Mouse (Mus musculus) hindbrain, embryonic 16.5 days (tissue): ENCODE results near the gene Stk24. TPM values are rescaled to one million over a fixed set of nuclear protein-coding genes. Genes with fewer than 3 reads are reported as not detected.
A peak's percentile ranks its signal among the peaks of the same experiment; 100 is the strongest.

Experiments
- ATAC-seq: fragments of 200-750 bp; cut with Nextera tagmentation; 2 replicates; pipeline ENCODE4 v1.8.0; 2017; ENCODE audit warnings: moderate TSS enrichment, moderate library complexity
- H3K27ac ChIP-seq: fragments of 300-500 bp; sonication (generic); 2 replicates; pipeline ENCODE4 v1.5.1; 2014; ENCODE audit warnings: low read depth, mild to moderate bottlenecking, control low read depth, low read length, moderate library complexity
- H3K27me3 ChIP-seq: fragments of 300-500 bp; sonication (generic); replicated peaks from 2 replicates; pipeline ENCODE4 v1.6.1; 2014; ENCODE audit warnings: low read length; ENCODE audit not compliant: control insufficient read depth, insufficient read depth
- H3K36me3 ChIP-seq: fragments of 300-500 bp; sonication (generic); 2 replicates; pipeline ENCODE4 v1.6.1; 2014; ENCODE audit warnings: mild to moderate bottlenecking, low read length, moderate library complexity, mixed read lengths; ENCODE audit not compliant: control insufficient read depth, insufficient read depth
- H3K4me1 ChIP-seq: fragments of 300-500 bp; sonication (generic); 2 replicates; pipeline ENCODE4 v1.6.1; 2014; ENCODE audit warnings: low read depth, low read length; ENCODE audit not compliant: control insufficient read depth, insufficient read depth
- H3K4me2 ChIP-seq: fragments of 300-500 bp; sonication (generic); 2 replicates; pipeline ENCODE4 v1.6.1; 2014; ENCODE audit warnings: mild to moderate bottlenecking, low read length, control low read depth, moderate library complexity
- H3K4me3 ChIP-seq: fragments of 300-500 bp; sonication (generic); 2 replicates; pipeline ENCODE4 v1.5.1; 2014; ENCODE audit warnings: mild to moderate bottlenecking, low read length, control low read depth, moderate library complexity
- H3K9ac ChIP-seq: fragments of 300-500 bp; sonication (generic); 2 replicates; pipeline ENCODE4 v1.6.1; 2014; ENCODE audit warnings: low read depth, mild to moderate bottlenecking, control low read depth, low read length, moderate library complexity
- H3K9me3 ChIP-seq: fragments of 300-500 bp; sonication (generic); 2 replicates; pipeline ENCODE4 v1.6.1; 2014; ENCODE audit warnings: mild to moderate bottlenecking, low read length, moderate library complexity; ENCODE audit not compliant: control insufficient read depth
- WGBS: fragments of 180-500 bp; shearing (Covaris S2); extraction: QIAGEN DNeasy Blood & Tissue Kit; methylation state at CpG from one replicate; pipeline ENCODE4 v1.1.7; 2014; 5-methylcytosine and 5-hydroxymethylcytosine counted together
- polyA plus RNA-seq: library from polyadenylated mRNA; unstranded; fragments of >200 nt; fragmentation: Nextera tagmentation; extraction: Ambion mirVana; gene quantifications from 2 replicates; pipeline ENCODE4 v1.2.1, GENCODE M21; 2015

The Stk24 gene
- polyA plus RNA-seq, 1 experiment from 2014 or later = 14.6 TPM

GRCm38 (mm10) chr14:121246048-121246731 lies 133.6 kb downstream of the Stk24 start:
- no peaks in the 10 kb centered on the region for H3K9me3 ChIP-seq
- peaks cover 19% of the 10 kb centered on the region for H3K36me3 ChIP-seq
- H3K27ac ChIP-seq = no peak overlapping the region
- no peaks in the 10 kb centered on the region for H3K27me3 ChIP-seq
- no peaks in the 10 kb centered on the region for H3K4me1 ChIP-seq
- no peak for ATAC-seq
- no peak overlapping the region for H3K9ac ChIP-seq
- 80% methylated on average over 14 of the region's 14 CpGs for WGBS
- H3K4me3 ChIP-seq = no peak overlapping the region
- H3K4me2 ChIP-seq = no peak overlapping the region

- 96% methylated on average over 15 of the region's 15 CpGs for WGBS
- Histone ChIP-seq H3K27me3 (no peaks in the 10 kb centered on the region), H3K9ac (no peak overlapping the region), H3K36me3 (peaks cover 29% of the 10 kb centered on the region), H3K4me2 (no peak overlapping the region), H3K4me1 (no peaks in the 10 kb centered on the region), H3K27ac (no peak overlapping the region), H3K4me3 (no peak overlapping the region), H3K9me3 (no peaks in the 10 kb centered on the region)
- ATAC-seq = 0 out of 2 replicates have a peak, but pooled peaks have one; percentile 10
Measured at GRCm38 (mm10) chr14:121244104-121244503, 135.7 kb downstream of the Stk24 start.

GRCm38 (mm10) chr14:121239386-121239785 lies 140.4 kb downstream of the Stk24 start:
- peaks cover 32% of the 10 kb centered on the region for H3K36me3 ChIP-seq
- H3K9me3 ChIP-seq = no peaks in the 10 kb centered on the region
- H3K27me3 ChIP-seq = no peaks in the 10 kb centered on the region
- no peak overlapping the region for H3K27ac ChIP-seq
- 86% methylated on average over 8 of the region's 8 CpGs for WGBS
- no peak overlapping the region for H3K4me2 ChIP-seq
- H3K9ac ChIP-seq = no peak overlapping the region
- ATAC-seq = no peak
- H3K4me1 ChIP-seq = no peaks in the 10 kb centered on the region
- no peak overlapping the region for H3K4me3 ChIP-seq

GRCm38 (mm10) chr14:121238727-121239126 lies 141.1 kb downstream of the Stk24 start:
- Histone ChIP-seq H3K36me3 (peaks cover 26% of the 10 kb centered on the region), H3K9me3 (no peaks in the 10 kb centered on the region), H3K27me3 (no peaks in the 10 kb centered on the region), H3K9ac (no peak overlapping the region), H3K27ac (no peak overlapping the region), H3K4me1 (no peaks in the 10 kb centered on the region), H3K4me3 (no peak overlapping the region), H3K4me2 (no peak overlapping the region)
- 94% methylated on average over 10 of the region's 10 CpGs for WGBS
- ATAC-seq = no peak

GRCm38 (mm10) chr14:121236736-121237135 lies 143.1 kb downstream of the Stk24 start:
- no peak for ATAC-seq
- H3K4me3 ChIP-seq = no peak overlapping the region
- H3K9ac ChIP-seq = no peak overlapping the region
- H3K27ac ChIP-seq = no peak overlapping the region
- H3K4me2 ChIP-seq = no peak overlapping the region
- WGBS = 56% methylated on average over 4 of the region's 4 CpGs
- H3K9me3 ChIP-seq = peaks cover 5% of the 10 kb centered on the region; the same call in 1 of the 2 replicates
- H3K4me1 ChIP-seq = no peaks in the 10 kb centered on the region
- H3K36me3 ChIP-seq = peaks cover 28% of the 10 kb centered on the region
- no peaks in the 10 kb centered on the region for H3K27me3 ChIP-seq

Other genes with a start within 250 kb of the Stk24 start
- gene Slc15a1, start 125.2 kb upstream of the Stk24 start, polyA plus RNA-seq = 0.09 TPM in 1 of 2 replicates, not detected in the other